Mouse (Mus musculus) frontal cortex, adult (tissue): ENCODE data around the gene Rusc2.

Experiments used
- ATAC-seq: cut with Nextera tagmentation; 2 replicates; pipeline ENCODE4 v1.9.2; 2017; ENCODE audit warnings: mild to moderate bottlenecking, moderate library complexity, mixed read lengths; ENCODE audit not compliant: low TSS enrichment

Rusc2 gene

GRCm38 (mm10) chr4:43442456-43443361 is 60.9 kb downstream of the Rusc2 start:
- peak; percentile 58 for ATAC-seq

GRCm38 (mm10) chr4:43443511-43443910 is 61.7 kb downstream of the Rusc2 start:
- peak; percentile 1; the same call in 1 of the 2 replicates for ATAC-seq

GRCm38 (mm10) chr4:43447251-43447650 is 65.5 kb downstream of the Rusc2 start:
- ATAC-seq, result no peak

- no peak for ATAC-seq
These were observed 66.8 kb downstream of the Rusc2 start for GRCm38 (mm10) chr4:43448554-43448953.

- no peak for ATAC-seq
These were observed 70.5 kb downstream of the Rusc2 start for GRCm38 (mm10) chr4:43452315-43452714.

- no peak for ATAC-seq
These were observed 71.6 kb downstream of the Rusc2 start for GRCm38 (mm10) chr4:43453413-43453812.

GRCm38 (mm10) chr4:43454041-43454836 is 72.5 kb downstream of the Rusc2 start, which contains the start of gene Cd72:
Gene Cd72, minus strand, starts transcription at chr4:43454628.
- peak; percentile 72 for ATAC-seq

GRCm38 (mm10) chr4:43456470-43456869 is 74.7 kb downstream of the Rusc2 start:
- no peak for ATAC-seq

GRCm38 (mm10) chr4:43457124-43457523 is 75.3 kb downstream of the Rusc2 start:
- no peak for ATAC-seq

- ATAC-seq, result no peak
These were observed 81.3 kb downstream of the Rusc2 start for GRCm38 (mm10) chr4:43463102-43463501.

- ATAC-seq, result no peak
These were observed 84.2 kb downstream of the Rusc2 start for GRCm38 (mm10) chr4:43465935-43466334.

- ATAC-seq, result no peak
These were observed 85.1 kb downstream of the Rusc2 start for GRCm38 (mm10) chr4:43466872-43467271.

GRCm38 (mm10) chr4:43470301-43470700 is 88.5 kb downstream of the Rusc2 start:
- ATAC-seq, result no peak

GRCm38 (mm10) chr4:43473636-43474035 is 91.9 kb downstream of the Rusc2 start:
- no peak for ATAC-seq

GRCm38 (mm10) chr4:43476604-43477003 is 94.8 kb downstream of the Rusc2 start:
- no peak for ATAC-seq
